Mouse (Mus musculus): ENCODE measurements around the gene Plppr2. TPM values are rescaled to one million over a fixed set of nuclear protein-coding genes. Genes with fewer than 3 reads are reported as not detected.

The Plppr2 gene
- polyA plus RNA-seq, 1 experiment from 2014 or later, result 69.5 TPM

GRCm38 (mm10) chr9:21996178-21996867, 59.5 kb downstream of the Plppr2 start:
- H3K27ac ChIP-seq (replicated peaks), result no peak overlapping the region
- H3K4me2 ChIP-seq, result no peak overlapping the region
- peaks cover 15% of the 10 kb centered on the region for H3K27me3 ChIP-seq
- no peaks in the 10 kb centered on the region for H3K4me1 ChIP-seq (replicated peaks)
- H3K36me3 ChIP-seq, result no peaks in the 10 kb centered on the region
- ATAC-seq (ENCODE audit: low read depth), result no peak
- WGBS, result 86% methylated on average over 3 of the region's 3 CpGs
- no peak overlapping the region for H3K9ac ChIP-seq
- no peak overlapping the region for H3K4me3 ChIP-seq
- no peaks in the 10 kb centered on the region for H3K9me3 ChIP-seq

Other genes with a start within 250 kb of the Plppr2 start
- gene Ldlr, start 213.6 kb upstream of the Plppr2 start, polyA plus RNA-seq (2015; fragmentation: Nextera tagmentation; extraction: Ambion mirVana), result 13.8 and 16.1 TPM in 2 replicates
- gene Spc24, start 176.7 kb upstream of the Plppr2 start, polyA plus RNA-seq (2015; fragmentation: Nextera tagmentation; extraction: Ambion mirVana), result 17.5 and 21.0 TPM in 2 replicates
- gene Kank2, start 138.3 kb upstream of the Plppr2 start, polyA plus RNA-seq (2015; fragmentation: Nextera tagmentation; extraction: Ambion mirVana), result 5.3 and 5.9 TPM in 2 replicates
- gene Angptl8, start 101.5 kb upstream of the Plppr2 start, polyA plus RNA-seq (2015; fragmentation: Nextera tagmentation; extraction: Ambion mirVana), result 0.46 and 0.72 TPM in 2 replicates
- gene Dock6, start 84.4 kb upstream of the Plppr2 start, polyA plus RNA-seq (2015; fragmentation: Nextera tagmentation; extraction: Ambion mirVana), result 21.3 and 22.8 TPM in 2 replicates
- 25.9 and 26.2 TPM in 2 replicates for gene Rab3d, start 18.8 kb upstream of the Plppr2 start, polyA plus RNA-seq (2015; fragmentation: Nextera tagmentation; extraction: Ambion mirVana)
- gene Ccdc159, start 9.6 kb upstream of the Plppr2 start, polyA plus RNA-seq (2015; fragmentation: Nextera tagmentation; extraction: Ambion mirVana), result 7.6 and 8.3 TPM in 2 replicates
- 41.7 and 47.4 TPM in 2 replicates for gene Tmem205, start 9.5 kb upstream of the Plppr2 start, polyA plus RNA-seq (2015; fragmentation: Nextera tagmentation; extraction: Ambion mirVana)
- gene Swsap1, start 18.7 kb downstream of the Plppr2 start, polyA plus RNA-seq (2015; fragmentation: Nextera tagmentation; extraction: Ambion mirVana), result 8.8 and 10.7 TPM in 2 replicates
- gene Epor, start 26.5 kb downstream of the Plppr2 start, polyA plus RNA-seq (2015; fragmentation: Nextera tagmentation; extraction: Ambion mirVana), result 2.1 and 2.8 TPM in 2 replicates
- gene Rgl3, start 52.4 kb downstream of the Plppr2 start, polyA plus RNA-seq (2015; fragmentation: Nextera tagmentation; extraction: Ambion mirVana), result 1.7 and 1.9 TPM in 2 replicates
- 3.2 and 3.8 TPM in 2 replicates for gene Ccdc151, start 65.6 kb downstream of the Plppr2 start, polyA plus RNA-seq (2015; fragmentation: Nextera tagmentation; extraction: Ambion mirVana)
- gene Prkcsh, start 65.8 kb downstream of the Plppr2 start, polyA plus RNA-seq (2015; fragmentation: Nextera tagmentation; extraction: Ambion mirVana), result 101 and 108 TPM in 2 replicates
- gene Elavl3, start 115.0 kb downstream of the Plppr2 start, polyA plus RNA-seq (2015; fragmentation: Nextera tagmentation; extraction: Ambion mirVana), result 82.7 and 86.9 TPM in 2 replicates
- not detected in 2 replicates for gene Gm49318, start 134.2 kb downstream of the Plppr2 start, polyA plus RNA-seq (2015; fragmentation: Nextera tagmentation; extraction: Ambion mirVana)
- gene Zfp653, start 134.3 kb downstream of the Plppr2 start, polyA plus RNA-seq (2015; fragmentation: Nextera tagmentation; extraction: Ambion mirVana), result 16.5 and 16.6 TPM in 2 replicates
- 47.9 and 57.8 TPM in 2 replicates for gene Ecsit, start 148.4 kb downstream of the Plppr2 start, polyA plus RNA-seq (2015; fragmentation: Nextera tagmentation; extraction: Ambion mirVana)
- gene Cnn1, start 162.2 kb downstream of the Plppr2 start, polyA plus RNA-seq (2015; fragmentation: Nextera tagmentation; extraction: Ambion mirVana), result 2.6 and 2.9 TPM in 2 replicates
- 170 and 172 TPM in 2 replicates for gene Elof1, start 180.1 kb downstream of the Plppr2 start, polyA plus RNA-seq (2015; fragmentation: Nextera tagmentation; extraction: Ambion mirVana)
- gene Acp5, start 198.7 kb downstream of the Plppr2 start, polyA plus RNA-seq (2015; fragmentation: Nextera tagmentation; extraction: Ambion mirVana), result 1.4 and 1.6 TPM in 2 replicates
- 83.8 and 86.9 TPM in 2 replicates for gene Pigyl, start 219.8 kb downstream of the Plppr2 start, polyA plus RNA-seq (2015; fragmentation: Nextera tagmentation; extraction: Ambion mirVana)